Mouse (Mus musculus) CH12.LX (cell line): ENCODE measurements around the gene Atp5d. TPM values are rescaled to one million over a fixed set of nuclear protein-coding genes. Genes with fewer than 3 reads are reported as not detected.

ENCODE experiments used
- DNase-seq: peaks from one replicate; pipeline ENCODE4 v3.0.0-alpha.2; 2013; ENCODE audit errors: extremely low read depth
- H3K27ac ChIP-seq: 2 replicates; pipeline ENCODE4 v1.5.1; 2012; ENCODE audit warnings: low read depth, mild to moderate bottlenecking, control low read depth, moderate library complexity; ENCODE audit not compliant: insufficient read depth
- H3K27me3 ChIP-seq: replicated peaks from 2 replicates; pipeline ENCODE3; 2012; ENCODE audit warnings: inconsistent platforms
- H3K36me3 ChIP-seq, 2 experiments: replicated peaks in 1 of 2; 2 replicates each; pipeline versions ENCODE3 to v1.6.1; 2012; ENCODE audit warnings: inconsistent platforms in 1 of 2, low read length in 1 of 2, mild to moderate bottlenecking in 1 of 2, mixed read lengths in 1 of 2, moderate library complexity in 1 of 2; ENCODE audit not compliant: control insufficient read depth in 1 of 2, insufficient read depth in 1 of 2
- H3K4me1 ChIP-seq, 2 experiments: 2 replicates each; pipeline ENCODE4 v1.6.1; 2012; ENCODE audit warnings: inconsistent platforms in 1 of 2, moderate library complexity in 1 of 2; ENCODE audit not compliant: insufficient read depth in 2 of 2, control insufficient read depth in 1 of 2
- H3K4me2 ChIP-seq: 2 replicates; pipeline ENCODE4 v1.6.1; 2012; ENCODE audit warnings: low read depth, mild to moderate bottlenecking, control low read depth; ENCODE audit not compliant: poor library complexity, insufficient read depth, severe bottlenecking
- H3K4me3 ChIP-seq, 3 experiments: fragments of 150-350 bp in 1 of 3; sonication (generic) in 1 of 3; replicated peaks in 1 of 3; 2 replicates each; pipeline versions ENCODE3 to v1.5.1; 2011 to 2012; ENCODE audit warnings: low read depth in 2 of 3, low read length in 2 of 3, mild to moderate bottlenecking in 2 of 3, moderate library complexity in 2 of 3, control low read depth in 1 of 3, improper control_type of control experiment in 1 of 3, inconsistent platforms in 1 of 3, mixed read lengths in 1 of 3; ENCODE audit not compliant: poor library complexity in 1 of 3
- H3K79me2 ChIP-seq: replicated peaks from 2 replicates; pipeline ENCODE4 v1.6.1; 2012; ENCODE audit warnings: mild to moderate bottlenecking, moderate library complexity; ENCODE audit not compliant: control insufficient read depth, poor library complexity, insufficient read depth, severe bottlenecking; ENCODE audit errors: extremely low read depth
- H3K9ac ChIP-seq: 2 replicates; pipeline ENCODE4 v1.6.1; 2012; ENCODE audit warnings: low read depth, mild to moderate bottlenecking, control low read depth, moderate library complexity; ENCODE audit not compliant: insufficient read depth
- H3K9me3 ChIP-seq: replicated peaks from 2 replicates; pipeline ENCODE3; 2012; ENCODE audit warnings: low read length, inconsistent platforms, mixed read lengths
- CTCF ChIP-seq, 2 experiments: IDR thresholded peaks in 1 of 2; conservative IDR thresholded peaks in 1 of 2; 2 replicates each; pipeline ENCODE4 v1.5.1; 2011 to 2012; ENCODE audit warnings: low read depth in 2 of 2, low read length in 2 of 2, improper control_type of control experiment in 1 of 2, inconsistent platforms in 1 of 2, mild to moderate bottlenecking in 1 of 2, moderate library complexity in 1 of 2
- E2F4 ChIP-seq: IDR thresholded peaks from 2 replicates; pipeline ENCODE4 v1.6.1; 2011; ENCODE audit warnings: low read depth, low read length, improper control_type of control experiment; ENCODE audit not compliant: insufficient replicate concordance
- ELF1 ChIP-seq: IDR thresholded peaks from 2 replicates; pipeline ENCODE4 v1.6.1; 2014; ENCODE audit warnings: low read depth, mild to moderate bottlenecking, inconsistent platforms, low read length, improper control_type of control experiment
- EP300 ChIP-seq: IDR thresholded peaks from 2 replicates; pipeline ENCODE4 v1.6.1; 2011; ENCODE audit warnings: low read length, improper control_type of control experiment
- GABPA ChIP-seq: IDR thresholded peaks from 2 replicates; pipeline ENCODE4 v1.6.1; 2012; ENCODE audit warnings: low read depth, low read length, improper control_type of control experiment, inconsistent platforms; ENCODE audit not compliant: insufficient replicate concordance
- IRF4 ChIP-seq: IDR thresholded peaks from 2 replicates; pipeline ENCODE4 v1.6.1; 2014; ENCODE audit warnings: low read depth, mild to moderate bottlenecking, inconsistent platforms, low read length, improper control_type of control experiment
- JUND ChIP-seq: conservative IDR thresholded peaks from 2 replicates; pipeline ENCODE4 v1.6.1; 2011; ENCODE audit warnings: low read depth, low read length, improper control_type of control experiment
- KAT2A ChIP-seq: IDR thresholded peaks from 2 replicates; pipeline ENCODE4 v1.6.1; 2012; ENCODE audit warnings: low read length, improper control_type of control experiment, inconsistent platforms; ENCODE audit not compliant: insufficient replicate concordance
- MAZ ChIP-seq: IDR thresholded peaks from 2 replicates; pipeline ENCODE4 v1.6.1; 2012; ENCODE audit warnings: low read depth, mild to moderate bottlenecking, inconsistent platforms, low read length, improper control_type of control experiment, moderate library complexity
- MYC ChIP-seq: IDR thresholded peaks from 2 replicates; pipeline ENCODE4 v1.6.1; 2011; ENCODE audit warnings: low read depth, mild to moderate bottlenecking, improper control_type of control experiment, low read length
- NRF1 ChIP-seq: IDR thresholded peaks from 2 replicates; pipeline ENCODE4 v1.6.1; 2014; ENCODE audit warnings: low read depth, mild to moderate bottlenecking, inconsistent platforms, low read length, improper control_type of control experiment, moderate library complexity
- PAX5 ChIP-seq: IDR thresholded peaks from 2 replicates; pipeline ENCODE4 v1.6.1; 2012; ENCODE audit warnings: low read length, inconsistent platforms, mixed read lengths
- POLR2A ChIP-seq: IDR thresholded peaks from 2 replicates; pipeline ENCODE4 v1.6.1; 2011; ENCODE audit warnings: low read depth, mild to moderate bottlenecking, improper control_type of control experiment, low read length
- RCOR1 ChIP-seq: conservative IDR thresholded peaks from 2 replicates; pipeline ENCODE4 v1.6.1; 2012; ENCODE audit warnings: low read depth, mild to moderate bottlenecking, inconsistent platforms, low read length, improper control_type of control experiment
- SIN3A ChIP-seq: IDR thresholded peaks from 2 replicates; pipeline ENCODE4 v1.6.1; 2012; ENCODE audit warnings: low read length, improper control_type of control experiment, inconsistent platforms
- TBP ChIP-seq: conservative IDR thresholded peaks from 2 replicates; pipeline ENCODE4 v1.6.1; 2011; ENCODE audit warnings: low read depth, low read length, improper control_type of control experiment
- USF2 ChIP-seq: conservative IDR thresholded peaks from 2 replicates; pipeline ENCODE4 v1.6.1; 2011; ENCODE audit warnings: low read depth, low read length, improper control_type of control experiment
- ZMIZ1 ChIP-seq: IDR thresholded peaks from 2 replicates; pipeline ENCODE4 v1.6.1; 2012; ENCODE audit warnings: low read depth, mild to moderate bottlenecking, inconsistent platforms, low read length, improper control_type of control experiment
- dilution Hi-C: fragments of 300-500 bp; cut with MboI; formaldehyde crosslinking; loops from 2 replicates; pipeline ENCODE4 v1.14.3; 2020; ENCODE audit warnings: low sequenced_read_pairs; ENCODE audit not compliant: extremely low pct_unique_long_range_greater_than_20kb, extremely low pct_ligation_motif_present
- in situ Hi-C: fragments of 300-500 bp; cut with MboI; formaldehyde crosslinking; loops from 3 replicates; pipeline ENCODE4 v1.14.3; 2019; ENCODE audit warnings: low sequenced_read_pairs, low pct_ligation_motif_present, low pct_unique_long_range_greater_than_20kb, mixed read lengths
- polyA plus RNA-seq: library from polyadenylated mRNA; unstranded; fragments of >175 nt; gene quantifications from 2 replicates; pipeline ENCODE4 v1.2.1, GENCODE M21; 2012; ENCODE audit warnings: low read depth; ENCODE audit not compliant: insufficient read length
- total RNA-seq, 2 experiments: library from RNA; depleted of rRNA; stranded (reverse); fragments of 300-350 nt in 1 of 2; fragments of >200 nt in 1 of 2; gene quantifications; 2 replicates each; pipeline ENCODE4 v1.2.3; 2012 to 2014

Atp5d gene
- total and polyA plus RNA-seq, 3 experiments, result 106 to 352 (median 326) TPM

- H3K36me3 ChIP-seq, result peaks cover 0 to 26% of the 10 kb centered on the region in 2 experiments
- TF ChIP-seq PAX5 (no peak), TBP (no peak), NRF1 (no peak), MYC (no peak), MAZ (no peak)
- H3K9me3 ChIP-seq, result no peaks in the 10 kb centered on the region
- H3K27me3 ChIP-seq, result no peaks in the 10 kb centered on the region
- H3K9ac ChIP-seq, result 0 out of 2 replicates have a peak overlapping the region, but pooled peaks have one; percentile 7
- H3K4me2 ChIP-seq, result no peak overlapping the region
- H3K27ac ChIP-seq, result no peak overlapping the region
- peaks cover 29 to 75% of the 10 kb centered on the region in 2 experiments for H3K4me1 ChIP-seq
- DNase-seq, result no peak
- dilution Hi-C loops, result no loop called here
- H3K4me3 ChIP-seq, result peak overlapping the region in 1 of 3 experiments; percentile 95
- in situ Hi-C loops, result no loop called here
- peaks cover 35% of the 10 kb centered on the region for H3K79me2 ChIP-seq
Observed at GRCm38 (mm10) chr10:80103032-80103431, 35.4 kb upstream of the Atp5d start.

GRCm38 (mm10) chr10:80104181-80104580 is 34.3 kb upstream of the Atp5d start:
- no peak for DNase-seq
- in situ Hi-C loops, result no loop called here
- Histone ChIP-seq H3K9me3 (no peaks in the 10 kb centered on the region), H3K4me2 (no peak overlapping the region), H3K27me3 (no peaks in the 10 kb centered on the region), H3K79me2 (peaks cover 28% of the 10 kb centered on the region), H3K4me3 (no peak overlapping the region), H3K27ac (no peak overlapping the region), H3K9ac (no peak overlapping the region), H3K4me1 (peaks cover 23 to 63% of the 10 kb centered on the region in 2 experiments), H3K36me3 (peaks cover 0 to 17% of the 10 kb centered on the region in 2 experiments)
- TF ChIP-seq E2F4 (no peak), PAX5 (no peak), KAT2A (no peak)
- dilution Hi-C loops, result no loop called here

- no peak for TF ChIP-seq ZMIZ1
- TF ChIP-seq RCOR1, result no peak
- 0 out of 2 replicates have a peak, but pooled peaks have one; percentile 29 for TF ChIP-seq MYC
- no peak for TF ChIP-seq CTCF (conservative IDR thresholded peaks at IDR 0.05 in 1 of 2, IDR thresholded peaks at IDR 0.05 in 1 of 2; ENCODE audit: low read depth in 2 of 2, low read length in 2 of 2)
- TF ChIP-seq JUND, result no peak
- TF ChIP-seq IRF4, result 0 out of 2 replicates have a peak, but pooled peaks have one; percentile 28
- no peak for TF ChIP-seq SIN3A
- TF ChIP-seq POLR2A, result no peak
- 0 out of 2 replicates have a peak, but pooled peaks have one; percentile 23 for TF ChIP-seq ELF1
- TF ChIP-seq EP300, result peak; percentile 50; the same call in 1 of the 2 replicates
- TF ChIP-seq GABPA, result no peak
- no peak for TF ChIP-seq USF2
Observed at GRCm38 (mm10) chr10:80105460-80105859, 33.0 kb upstream of the Atp5d start, which contains the start of gene Sbno2. Gene Sbno2, minus strand, starts transcription at chr10:80105571.

More at GRCm38 (mm10) chr10:80105460-80105859, 33.0 kb upstream of the Atp5d start, which contains the start of gene Sbno2:
- DNase-seq, result no peak
- Histone ChIP-seq H3K4me3 (no peak within 1 kb of the TSS), H3K4me2 (0 out of 2 replicates have a peak within 1 kb of the TSS, but pooled peaks have one; percentile 27), H3K9me3 (no peaks in the 10 kb centered on the region), H3K9ac (no peak within 1 kb of the TSS), H3K79me2 (peaks cover 18% of the 10 kb centered on the region), H3K27me3 (no peaks in the 10 kb centered on the region), H3K4me1 (peaks cover 14 to 54% of the 10 kb centered on the region in 2 experiments), H3K27ac (no peak within 1 kb of the TSS), H3K36me3 (peaks cover 0 to 5% of the 10 kb centered on the region in 2 experiments)
- dilution Hi-C loops, result no loop called here
- in situ Hi-C loops, result no loop called here
